Mouse (Mus musculus) adrenal gland, postnatal 10 days (tissue): ENCODE results near the gene Fgfr2. TPM values are rescaled to one million over a fixed set of nuclear protein-coding genes. Genes with fewer than 3 reads are reported as not detected.
A peak's percentile ranks its signal among the peaks of the same experiment; 100 is the strongest.

Experiments
- DNase-seq: peaks from one replicate; pipeline ENCODE4 v3.0.0; 2021; ENCODE audit warnings: mixed read lengths
- total RNA-seq, 2 experiments: library from RNA; stranded (reverse); gene quantifications; 2 replicates each; pipeline ENCODE4 v1.2.3; 2021

Gene Fgfr2
- total RNA-seq, 2 experiments from 2014 or later: 128 to 169 TPM

DNA sequence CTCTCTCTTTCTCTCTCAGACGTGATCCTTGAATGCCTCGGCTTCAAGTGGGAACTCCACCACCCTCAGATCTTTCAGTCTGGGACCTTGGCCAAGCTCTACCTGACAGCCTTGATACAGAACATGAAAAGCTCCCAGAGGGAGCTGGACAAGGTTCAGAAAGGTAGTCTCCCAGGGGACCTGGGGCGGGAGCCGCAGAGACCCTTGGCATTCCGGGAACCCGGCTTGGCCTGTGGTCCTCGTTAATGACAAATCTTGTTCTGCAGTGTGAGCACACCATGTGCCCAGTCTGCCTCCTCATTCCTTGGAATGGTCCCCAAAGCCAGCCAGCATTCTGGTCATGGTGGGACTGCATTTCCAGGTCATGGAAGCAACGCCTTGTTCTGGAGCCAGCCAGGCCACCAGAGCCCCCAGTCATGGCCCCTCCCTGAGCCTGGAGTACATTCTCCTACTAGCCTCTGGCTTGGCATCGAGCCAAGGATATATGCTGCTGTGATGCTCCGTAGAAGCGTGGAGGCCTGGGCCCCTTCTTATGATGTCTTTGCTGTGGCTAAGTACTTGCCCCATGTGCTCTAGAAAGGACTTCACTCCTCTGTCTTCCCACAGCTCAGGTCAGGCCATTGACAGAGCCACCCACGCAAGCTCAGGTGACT lies 2337.1 kb downstream of the Fgfr2 start:
- no peak for DNase-seq

DNA sequence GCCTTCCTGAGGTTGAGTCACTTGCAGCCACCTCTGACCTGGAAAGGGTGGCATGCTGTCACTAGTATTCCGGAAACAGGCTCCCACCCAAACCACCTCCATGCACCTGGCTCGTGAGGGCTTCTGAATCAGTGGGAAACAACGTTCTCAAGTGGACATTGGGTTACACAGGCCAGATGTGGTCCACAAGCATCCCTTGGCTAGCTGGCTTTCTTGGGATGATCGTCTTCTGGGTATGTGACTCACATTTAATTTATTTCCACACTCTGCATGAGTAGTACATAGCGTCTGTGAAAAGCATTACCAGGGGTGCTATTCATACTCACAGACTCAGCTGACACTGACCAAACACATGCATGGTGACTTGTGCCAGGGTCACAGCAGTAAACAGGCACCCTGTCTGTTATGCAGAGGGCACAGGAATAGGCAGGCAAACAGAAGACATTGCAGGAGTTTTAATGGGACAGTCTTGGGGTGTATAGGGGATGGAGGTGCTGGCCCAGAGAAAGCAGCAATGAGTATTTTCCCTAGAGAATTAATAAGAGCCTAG lies 2340.6 kb downstream of the Fgfr2 start:
- DNase-seq: no peak

DNA sequence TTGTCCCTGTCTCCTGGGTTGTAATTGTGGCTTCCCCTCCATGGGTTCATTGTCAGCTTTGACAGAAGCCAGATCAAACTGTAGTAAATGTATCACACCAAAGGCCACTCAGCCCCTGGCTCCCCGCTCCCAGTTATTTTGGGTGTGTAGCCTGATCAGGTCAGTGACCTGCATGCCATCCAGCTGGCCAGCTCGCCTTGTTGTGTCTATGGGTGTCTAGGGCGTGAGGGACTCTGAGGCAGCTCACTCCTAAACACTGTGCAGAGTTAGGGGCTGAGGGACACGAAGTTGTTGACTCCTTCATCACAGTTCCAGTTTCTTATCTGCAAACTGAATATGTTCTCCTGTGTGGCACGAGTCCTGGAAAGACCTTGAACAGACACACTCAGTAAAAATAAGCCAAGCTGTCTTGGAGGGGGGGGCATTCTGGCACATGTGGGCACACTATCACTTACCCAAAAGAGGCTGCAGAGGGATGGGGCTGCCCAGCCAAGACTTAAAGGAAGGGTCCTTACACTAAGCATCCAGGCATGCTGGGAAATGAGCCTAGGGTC lies 2342.2 kb downstream of the Fgfr2 start:
- no peak for DNase-seq

DNA sequence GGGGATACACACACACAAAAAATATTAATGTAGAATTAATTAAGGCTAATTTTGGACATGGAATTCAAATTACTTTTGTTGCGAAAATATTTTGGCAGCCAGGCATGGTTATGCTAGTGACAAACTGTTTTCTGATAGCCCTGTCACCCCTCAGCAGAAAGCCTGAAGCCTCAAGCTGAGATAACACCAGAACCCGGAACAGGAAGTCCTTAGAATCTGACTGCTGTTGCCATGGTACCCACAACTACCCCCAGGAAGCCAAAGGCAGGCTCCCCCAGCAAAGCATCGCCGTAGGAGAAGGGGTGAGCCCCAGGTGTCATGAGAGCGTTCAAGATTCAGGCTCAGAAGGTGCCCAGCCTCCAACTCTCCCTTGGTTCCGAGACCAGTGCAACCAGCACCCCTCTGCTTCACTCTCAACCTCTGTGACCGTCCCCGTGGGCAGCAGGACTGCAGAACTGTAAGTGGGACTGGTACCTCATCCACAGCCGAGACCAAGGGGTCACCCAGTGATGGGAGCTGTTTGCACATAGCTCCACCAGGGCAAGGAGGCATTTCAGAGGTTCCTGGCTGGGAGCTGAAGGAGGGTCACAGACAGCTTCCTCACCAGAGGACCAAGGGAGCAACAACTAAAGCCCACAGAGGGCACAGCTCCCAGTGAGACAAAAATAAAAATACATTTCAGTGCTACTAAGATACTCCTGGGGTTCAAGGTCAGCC lies 2349.1 kb downstream of the Fgfr2 start, which contains the start of gene Btbd16:
Gene Btbd16 (plus strand): TSS at position 156 of the 717 bp plus-strand sequence.
- DNase-seq: no peak

DNA sequence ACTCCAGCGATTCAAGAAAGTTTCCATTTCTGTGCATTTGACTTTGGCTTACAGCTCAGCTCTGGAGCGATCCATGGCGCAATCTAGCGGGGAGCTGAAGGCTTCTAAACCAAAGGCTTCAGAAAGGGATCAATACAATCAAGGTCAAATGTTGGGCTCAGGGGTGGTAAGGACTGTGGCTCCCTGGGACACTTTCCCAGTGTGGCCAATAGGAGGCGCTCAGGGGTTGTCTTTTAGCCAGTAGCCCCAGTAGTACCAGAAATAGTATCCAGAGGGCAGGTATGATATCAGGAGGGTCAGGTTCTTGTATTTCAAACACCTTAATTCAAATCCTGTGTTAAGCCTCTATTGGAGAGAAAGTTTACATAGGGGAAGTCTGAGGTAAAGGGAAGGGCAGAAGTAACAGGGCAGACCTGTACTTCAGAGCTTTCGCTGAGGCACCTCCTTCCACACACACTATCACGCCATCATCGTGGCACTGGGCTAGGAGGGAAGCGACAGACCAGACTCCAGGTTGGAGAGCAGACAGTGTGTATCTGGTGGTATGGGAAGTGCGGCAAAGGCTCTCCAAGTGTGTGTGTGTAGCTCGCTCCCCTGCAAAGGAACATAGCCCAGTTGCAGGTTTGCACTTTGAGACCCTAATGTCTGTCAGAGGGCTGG lies 2349.8 kb downstream of the Fgfr2 start:
- peak; percentile 68 for DNase-seq

DNA sequence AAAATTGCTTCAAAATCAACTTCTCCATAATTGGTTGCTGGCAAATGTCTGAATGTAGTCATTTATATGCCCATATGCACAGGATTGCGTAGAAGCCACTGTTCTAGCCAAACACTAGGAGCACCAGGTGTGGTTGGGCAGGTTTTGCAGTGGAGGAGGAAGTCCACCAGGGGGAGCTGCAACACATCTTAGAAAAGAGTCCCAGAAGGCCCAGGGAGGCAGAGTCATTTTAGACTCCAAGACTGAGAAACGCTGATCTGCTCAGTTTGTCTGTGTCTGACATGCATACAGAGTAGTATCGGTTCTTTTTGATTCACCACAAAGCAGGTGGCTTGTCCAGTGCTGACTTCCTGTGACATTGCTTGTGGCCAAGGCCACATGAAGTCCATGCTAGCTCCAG lies 2352.4 kb downstream of the Fgfr2 start:
- DNase-seq: peak; percentile 87

DNA sequence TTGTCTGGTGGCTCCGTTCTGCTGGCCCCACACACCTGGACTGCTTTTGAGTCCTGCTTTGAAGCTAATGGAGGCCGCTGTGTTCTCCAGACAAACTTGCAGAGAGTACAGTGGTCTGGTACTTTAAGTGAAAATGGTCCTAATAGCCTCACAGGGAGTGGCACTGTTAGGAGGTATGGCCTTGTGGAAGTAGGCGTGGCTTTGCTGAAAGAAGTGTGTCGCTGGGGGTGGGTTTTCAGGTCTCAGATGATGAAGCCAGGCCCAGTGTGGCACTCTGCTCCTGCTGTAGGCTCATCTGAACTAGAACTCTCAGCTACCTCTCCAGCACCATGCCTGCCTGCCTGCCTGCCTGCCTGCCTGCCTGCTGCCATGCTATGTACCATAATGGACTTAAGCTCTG lies 2355.0 kb downstream of the Fgfr2 start:
- no peak for DNase-seq

DNA sequence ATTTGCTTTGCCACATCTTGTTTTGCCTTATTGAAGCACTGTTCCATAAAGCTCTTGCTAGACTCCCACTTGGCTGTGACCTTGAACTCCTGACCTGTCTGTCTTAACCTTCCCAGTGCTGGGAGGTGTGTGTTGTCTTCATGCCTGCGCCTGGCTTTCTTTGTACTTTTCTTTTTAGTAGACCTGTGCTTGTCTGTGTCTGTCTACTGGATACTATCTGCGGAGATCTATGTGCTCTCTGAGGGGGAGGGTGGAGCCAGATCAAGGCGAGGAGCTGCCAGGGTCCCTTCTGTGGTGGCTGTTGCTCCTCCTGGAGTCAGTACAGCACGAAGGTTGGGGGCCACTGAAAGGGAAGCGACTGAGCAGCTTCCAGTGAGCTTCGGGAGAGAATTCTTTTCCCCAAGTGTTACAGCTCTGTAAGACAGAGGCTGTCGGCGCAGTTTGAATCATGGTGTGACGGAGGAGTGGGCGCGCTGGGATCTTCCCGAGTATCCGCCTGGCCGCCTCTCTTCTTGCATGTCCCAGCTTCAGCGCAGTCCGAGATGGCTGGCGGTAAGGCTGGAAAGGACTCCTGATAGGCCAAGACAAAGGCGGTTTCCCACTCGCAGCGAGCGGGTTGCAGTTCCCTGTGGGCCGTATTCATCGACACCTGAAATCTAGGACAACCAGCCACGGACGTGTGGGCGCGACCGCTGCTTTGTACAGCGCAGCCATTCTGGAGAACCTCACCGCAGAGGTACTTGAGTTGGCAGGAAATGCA lies 2356.6 kb downstream of the Fgfr2 start:
- no peak for DNase-seq

DNA sequence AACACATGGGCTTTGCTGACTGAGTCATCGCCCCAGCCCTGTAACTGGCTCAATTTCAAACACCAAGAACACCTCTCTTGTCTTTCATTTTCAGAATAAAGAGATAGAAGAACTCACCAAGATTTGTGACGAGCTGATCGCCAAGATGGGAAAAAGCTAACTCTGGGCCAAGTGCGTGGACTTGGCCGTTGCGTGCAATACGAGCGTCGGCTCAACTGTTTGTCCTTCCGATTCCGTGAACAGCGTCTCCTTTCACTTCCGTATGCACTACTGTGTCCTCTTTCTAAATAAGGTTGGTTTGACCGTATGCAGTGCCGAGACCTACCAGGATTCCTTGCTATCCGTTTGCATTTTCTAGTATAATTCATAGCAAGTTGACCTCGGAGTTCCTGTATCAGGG lies 2359.0 kb downstream of the Fgfr2 start:
- no peak for DNase-seq

DNA sequence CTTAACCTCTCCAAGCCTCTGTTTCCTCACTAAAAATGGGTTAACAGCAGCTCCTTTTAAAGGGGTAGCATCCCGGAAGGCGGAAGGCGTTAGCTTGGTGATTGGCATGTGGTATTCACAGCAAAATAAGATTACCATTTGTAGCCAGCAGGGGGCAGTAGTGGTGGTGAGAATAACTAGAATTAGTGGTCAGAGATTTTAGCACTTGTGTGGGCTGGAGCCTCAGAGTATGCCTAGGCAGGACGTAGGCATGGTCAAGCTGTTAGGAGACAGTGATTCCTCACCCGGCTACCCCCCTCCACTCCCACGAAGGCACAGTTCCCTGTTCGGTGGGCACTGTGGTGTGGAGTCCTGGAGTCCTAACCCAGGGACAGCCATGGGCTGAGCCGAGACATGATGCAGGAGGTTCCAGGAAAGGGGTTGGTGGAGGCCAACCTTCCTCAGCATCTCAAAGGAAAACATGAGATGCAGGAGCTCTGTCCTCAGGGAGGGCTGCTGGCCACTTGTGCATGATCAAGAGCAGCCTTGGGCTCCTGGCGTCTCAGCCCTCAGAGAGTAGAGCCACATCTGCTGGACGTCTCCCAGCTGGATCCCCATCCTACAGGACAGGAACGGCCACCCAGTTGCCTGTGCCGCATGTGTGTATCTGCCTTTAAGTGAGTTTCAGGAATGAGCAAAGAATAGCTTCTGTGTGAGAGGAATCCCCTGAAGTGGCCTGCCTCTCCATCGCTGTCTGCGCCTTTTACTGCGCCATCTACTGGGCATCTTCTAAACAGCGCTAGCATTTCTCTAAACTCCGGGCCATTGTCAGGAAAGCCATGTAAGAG lies 2360.9 kb downstream of the Fgfr2 start:
- peak; percentile 81 for DNase-seq

DNA sequence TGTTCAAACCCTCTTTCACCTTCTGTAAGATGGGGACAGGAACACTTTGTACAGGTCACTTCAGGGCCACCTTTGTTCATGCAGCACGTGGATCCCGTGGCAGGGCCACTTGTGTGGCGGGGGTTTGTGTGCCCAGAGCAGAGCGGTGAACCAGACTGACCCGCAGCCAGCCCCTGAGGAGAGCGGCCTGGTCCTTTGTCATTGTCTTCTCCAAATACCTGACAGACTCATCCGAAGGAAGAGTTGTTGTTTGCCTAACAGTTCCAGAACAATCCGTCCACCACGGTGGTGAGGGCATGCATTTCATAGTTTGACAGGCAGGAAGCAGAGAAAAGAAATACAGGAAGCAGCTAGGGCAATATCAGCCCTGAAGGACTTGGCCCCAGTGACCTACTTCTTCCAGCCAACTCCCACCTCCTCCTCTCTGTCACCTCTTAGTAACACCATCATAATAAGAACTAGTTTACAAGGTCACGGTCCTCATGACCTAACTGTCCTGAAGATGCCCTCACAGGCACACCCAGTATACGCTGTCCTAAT lies 2365.8 kb downstream of the Fgfr2 start:
- DNase-seq: no peak

DNA sequence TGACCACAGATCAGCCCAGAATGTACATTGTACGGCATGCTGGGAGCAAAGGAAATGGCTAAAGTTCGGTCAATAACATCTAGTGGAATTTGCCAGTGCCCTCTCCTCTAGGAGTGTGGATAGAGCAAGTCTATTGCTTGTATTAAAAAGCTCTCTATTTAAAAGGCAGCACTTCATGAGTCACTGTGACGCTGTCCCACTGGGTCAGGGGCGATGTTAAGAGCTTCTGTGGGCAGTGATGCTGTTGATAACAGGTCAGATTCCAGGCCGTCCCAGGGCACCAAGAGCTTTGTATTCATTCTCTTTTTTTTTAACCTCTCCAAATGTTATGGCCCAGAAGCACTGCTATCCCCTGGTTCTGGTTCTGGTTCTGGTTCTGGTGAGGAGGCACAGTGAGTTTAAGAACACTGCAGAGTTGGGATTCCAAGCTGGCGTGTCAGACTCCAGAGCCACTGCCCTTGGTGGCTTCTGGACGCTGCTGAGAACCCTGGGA lies 2366.8 kb downstream of the Fgfr2 start:
- DNase-seq: peak; percentile 35

DNA sequence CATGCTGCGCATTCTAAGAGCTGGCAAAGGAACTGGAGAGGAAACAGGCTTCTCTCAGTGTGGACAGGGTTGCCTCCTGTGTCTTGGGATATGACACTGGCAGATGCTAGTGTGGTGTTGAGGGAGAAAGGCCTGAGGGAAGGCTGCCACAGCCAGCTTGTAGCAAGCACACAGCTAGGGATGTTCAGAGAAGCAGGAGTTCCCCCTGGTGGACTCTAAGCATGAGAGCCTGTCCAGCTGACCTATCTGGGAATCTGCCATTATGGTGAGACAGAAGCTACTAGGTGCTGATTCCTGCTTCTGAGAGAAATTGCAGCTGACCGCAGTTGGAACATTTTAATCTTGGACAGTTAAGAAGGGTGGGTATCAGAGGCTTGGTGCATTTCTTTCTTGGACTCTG lies 2368.4 kb downstream of the Fgfr2 start:
- DNase-seq: peak; percentile 31

DNA sequence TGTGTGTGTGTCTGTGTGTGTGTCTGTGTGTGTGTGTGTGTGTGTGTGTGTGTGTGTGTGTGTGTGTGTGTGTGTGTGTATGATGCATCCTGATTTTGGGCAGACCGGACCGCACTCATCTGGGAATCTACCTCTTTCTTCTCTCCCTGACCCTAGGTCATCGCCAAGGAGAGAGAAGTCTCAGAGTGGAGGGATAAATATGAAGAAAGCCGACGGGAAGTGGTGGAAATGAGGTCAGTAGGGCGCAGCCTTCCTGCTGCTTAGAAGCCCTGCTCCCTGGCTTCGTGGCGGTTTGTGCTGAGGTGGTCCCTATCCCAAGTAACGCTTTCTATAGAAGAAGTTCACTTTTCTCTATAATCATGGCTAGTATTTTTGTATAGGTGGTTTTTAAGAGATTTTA lies 2371.5 kb downstream of the Fgfr2 start:
- DNase-seq: no peak

DNA sequence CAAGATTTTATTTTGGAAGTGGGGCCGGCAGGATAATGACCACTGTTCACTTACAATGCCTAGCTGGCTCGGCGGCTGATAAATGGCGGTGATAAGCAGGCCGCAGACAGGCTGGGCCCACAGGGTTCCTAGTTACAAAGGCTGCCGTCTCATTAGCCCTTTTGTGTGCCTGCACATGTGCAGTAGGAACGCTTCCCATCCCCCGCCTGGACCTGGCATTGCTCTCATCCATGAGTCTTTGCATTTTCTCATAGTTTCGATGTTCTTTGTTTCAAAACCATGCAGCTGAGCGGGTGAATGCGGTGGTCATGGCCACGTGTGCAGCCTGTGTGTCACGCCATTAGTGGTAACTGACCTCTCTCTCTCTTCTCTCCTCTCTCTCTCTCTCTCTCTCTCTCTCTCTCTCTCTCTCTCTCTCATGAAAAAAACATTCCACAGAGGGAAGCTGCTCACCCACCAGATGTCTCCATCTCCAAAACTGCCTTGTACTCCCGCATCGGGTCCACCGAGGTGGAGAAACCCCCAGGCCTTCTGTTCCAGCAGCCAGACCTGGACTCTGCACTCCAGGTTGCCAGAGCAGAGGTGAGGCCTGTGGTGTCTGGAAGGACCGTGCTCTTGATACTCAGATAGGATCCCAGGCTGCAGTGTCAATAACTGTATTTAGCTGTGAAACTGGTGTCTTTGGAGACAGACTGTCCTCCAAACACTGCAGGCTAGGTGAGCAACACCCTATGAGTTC lies 2372.2 kb downstream of the Fgfr2 start:
- no peak for DNase-seq

DNA sequence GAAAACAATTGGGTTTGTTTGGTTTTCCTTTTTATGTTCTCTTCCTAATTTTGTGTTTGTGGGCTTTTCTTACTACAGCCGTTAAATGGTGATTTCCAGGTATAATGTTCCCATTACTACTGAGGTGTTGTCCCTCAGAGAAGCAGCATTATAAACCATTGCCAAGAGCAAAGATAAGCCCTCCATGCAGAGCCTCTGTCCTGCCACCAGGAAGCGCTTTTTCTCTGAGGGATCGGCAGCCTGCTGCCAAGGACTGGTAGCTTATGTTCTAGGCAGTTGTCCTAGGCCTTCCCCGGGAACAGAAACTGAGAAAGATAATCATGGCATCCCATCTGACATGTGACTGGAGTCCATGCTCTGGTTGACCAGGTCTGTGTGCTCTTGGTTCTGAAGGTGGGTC lies 2374.0 kb downstream of the Fgfr2 start:
- no peak for DNase-seq

DNA sequence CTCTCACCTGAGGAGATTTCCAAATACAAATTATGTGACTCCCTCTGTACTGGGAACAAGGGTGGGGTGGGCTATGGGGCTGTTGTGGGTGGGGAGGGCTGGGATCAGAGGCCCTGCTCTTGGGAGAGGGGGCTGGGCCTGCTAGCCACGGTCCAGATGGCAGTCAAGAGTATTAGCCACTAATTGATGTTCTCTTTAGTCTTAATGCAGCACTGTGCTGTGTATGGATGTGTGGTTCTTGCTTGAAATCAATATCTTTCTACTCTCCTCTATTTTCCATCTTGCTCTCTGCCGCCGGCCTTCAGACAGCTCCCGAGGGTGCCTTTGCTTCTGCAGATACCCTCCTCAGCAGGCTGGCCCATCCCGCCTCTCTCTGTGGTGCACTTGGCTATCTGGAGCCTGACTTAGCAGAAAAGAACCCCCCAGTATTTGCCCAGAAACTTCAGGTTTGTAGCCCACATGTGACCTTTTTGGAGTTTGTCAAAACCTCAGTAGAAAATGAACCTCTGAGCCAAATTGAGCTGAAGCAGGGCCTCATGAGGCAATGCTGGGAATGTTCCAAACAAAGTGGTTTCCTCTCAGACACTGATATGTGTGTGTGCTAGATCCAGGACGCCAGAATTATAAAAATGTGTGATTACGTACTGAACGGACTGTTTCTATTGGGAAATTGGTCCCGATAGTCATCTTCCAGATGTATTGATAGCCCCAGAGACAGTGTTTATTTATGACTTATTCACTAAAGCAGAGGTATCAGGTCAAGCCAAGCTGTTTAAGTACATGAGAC lies 2379.7 kb downstream of the Fgfr2 start:
- DNase-seq: no peak

DNA sequence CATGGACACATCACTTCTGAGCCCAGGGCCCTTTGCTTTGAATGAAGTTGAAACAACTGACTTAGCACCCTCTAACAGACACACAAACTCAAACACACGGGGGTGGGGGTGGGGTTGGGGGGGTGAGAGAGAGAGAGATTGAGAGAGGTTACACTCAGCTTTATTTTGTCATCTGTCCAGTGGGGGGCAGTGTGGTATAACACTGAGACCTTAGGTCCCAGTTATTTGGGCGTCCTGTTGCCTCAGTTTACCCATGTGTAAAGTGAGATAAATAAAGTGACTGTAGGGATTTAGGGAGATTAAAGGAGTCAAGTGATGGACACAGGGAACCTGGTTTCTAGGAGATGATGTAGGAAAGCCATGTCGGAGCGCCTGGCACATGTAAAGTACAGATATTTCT lies 2382.1 kb downstream of the Fgfr2 start:
- no peak for DNase-seq

DNA sequence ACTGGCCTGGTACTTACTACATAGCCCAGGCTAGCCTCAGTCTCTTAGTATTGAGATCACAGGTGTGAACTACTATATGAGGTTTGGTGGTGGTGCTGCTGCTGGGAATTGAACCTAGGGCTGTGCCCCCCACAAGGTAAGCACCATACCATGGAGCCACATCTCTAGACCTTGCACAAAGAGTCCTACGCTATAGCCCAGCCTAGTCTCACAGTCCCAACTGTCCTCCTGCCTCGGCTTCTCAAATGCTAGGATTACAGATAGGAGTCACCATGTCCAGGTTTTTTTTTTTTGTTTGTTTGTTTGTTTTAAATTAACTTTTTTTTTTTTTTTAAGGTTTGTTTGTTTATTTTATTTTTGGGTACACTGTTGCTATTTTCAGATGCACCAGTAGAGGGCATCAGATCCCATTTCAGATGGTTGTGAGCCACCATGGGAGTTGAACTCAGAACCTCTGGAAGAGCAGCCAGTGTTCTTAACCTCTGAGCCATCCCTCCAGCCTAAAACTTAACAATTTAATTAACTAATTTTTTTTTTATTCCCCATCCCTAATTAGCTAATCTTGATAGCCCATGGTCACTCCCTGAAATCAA lies 2388.9 kb downstream of the Fgfr2 start:
- no peak for DNase-seq
